Mouse (Mus musculus) lung, postnatal 0 days (tissue): Measurements from ENCODE around the gene Napepld. TPM values are rescaled to one million over a fixed set of nuclear protein-coding genes. Genes with fewer than 3 reads are reported as not detected.
"Not testable (repeated sequence)": the region's sequence is repeated elsewhere in the genome, so short reads cannot be mapped to it uniquely, and the experiment has no call there.

Experiments used
- ATAC-seq: fragments of 200-750 bp; cut with Nextera tagmentation; 2 replicates; pipeline ENCODE4 v1.8.0; 2017; ENCODE audit warnings: moderate library complexity
- DNase-seq: peaks from one replicate; pipeline ENCODE4 v3.0.0-alpha.2; 2016; ENCODE audit warnings: low spot score
- H3K27ac ChIP-seq: fragments of 300-500 bp; sonication (generic); 2 replicates; pipeline ENCODE4 v1.5.1; 2014; ENCODE audit warnings: antibody characterized with exemption, mild to moderate bottlenecking, low read length, mixed read lengths
- H3K27me3 ChIP-seq: fragments of 300-500 bp; sonication (generic); replicated peaks from 2 replicates; pipeline ENCODE4 v1.6.1; 2014; ENCODE audit warnings: low read length, mixed read lengths; ENCODE audit not compliant: insufficient read depth
- H3K36me3 ChIP-seq: fragments of 300-500 bp; sonication (generic); 2 replicates; pipeline ENCODE4 v1.6.1; 2014; ENCODE audit warnings: low read length, mixed read lengths; ENCODE audit not compliant: insufficient read depth
- H3K4me1 ChIP-seq: fragments of 300-500 bp; sonication (generic); 2 replicates; pipeline ENCODE4 v1.6.1; 2014; ENCODE audit warnings: antibody characterized with exemption, low read depth, low read length, mixed read lengths; ENCODE audit not compliant: insufficient read depth
- H3K4me2 ChIP-seq: fragments of 300-500 bp; sonication (generic); replicated peaks from 2 replicates; pipeline ENCODE4 v1.6.1; 2014; ENCODE audit warnings: low read depth, mild to moderate bottlenecking, low read length, moderate library complexity, mixed read lengths
- H3K4me3 ChIP-seq: fragments of 300-500 bp; sonication (generic); 2 replicates; pipeline ENCODE4 v1.5.1; 2014; ENCODE audit warnings: low read depth, low read length
- H3K9ac ChIP-seq: fragments of 300-500 bp; sonication (generic); replicated peaks from 2 replicates; pipeline ENCODE4 v1.6.1; 2014; ENCODE audit warnings: low read depth, mild to moderate bottlenecking
- H3K9me3 ChIP-seq: fragments of 300-500 bp; sonication (generic); 2 replicates; pipeline ENCODE4 v1.6.1; 2016; ENCODE audit warnings: low read length, mixed read lengths
- CTCF ChIP-seq: IDR thresholded peaks from 2 replicates; pipeline ENCODE4 v1.5.1; 2016; ENCODE audit warnings: antibody characterized with exemption, mild to moderate bottlenecking
- EP300 ChIP-seq: IDR thresholded peaks from 2 replicates; pipeline ENCODE4 v1.6.1; 2016; ENCODE audit warnings: antibody characterized with exemption, mild to moderate bottlenecking, control low read depth
- WGBS: fragments of 180-500 bp; shearing (Covaris S2); extraction: QIAGEN DNeasy Blood & Tissue Kit; methylation state at CpG from one replicate; pipeline ENCODE4 v1.1.7; 2014; 5-methylcytosine and 5-hydroxymethylcytosine counted together
- polyA plus RNA-seq: library from polyadenylated mRNA; unstranded; fragments of >200 nt; fragmentation: Nextera tagmentation; extraction: Ambion mirVana; gene quantifications from 2 replicates; pipeline ENCODE4 v1.2.1, GENCODE M21; 2015

The Napepld gene
- polyA plus RNA-seq, 1 experiment from 2014 or later = 2.5 TPM

GRCm38 (mm10) chr5:21643606-21644005, 57.6 kb downstream of the Napepld start:
- TF ChIP-seq CTCF (no peak), EP300 (no peak)
- H3K9me3 ChIP-seq = no peaks in the 10 kb centered on the region
- peaks cover 10% of the 10 kb centered on the region; the same call in 1 of the 2 replicates for H3K4me1 ChIP-seq
- no peak overlapping the region for H3K9ac ChIP-seq
- H3K4me2 ChIP-seq = no peak overlapping the region
- H3K4me3 ChIP-seq = no peak overlapping the region
- 10% methylated on average over 1 of the region's 1 CpGs for WGBS
- DNase-seq (no peak), ATAC-seq (no peak)
- no peaks in the 10 kb centered on the region for H3K36me3 ChIP-seq
- H3K27ac ChIP-seq = no peak overlapping the region
- H3K27me3 ChIP-seq = no peaks in the 10 kb centered on the region

DNA sequence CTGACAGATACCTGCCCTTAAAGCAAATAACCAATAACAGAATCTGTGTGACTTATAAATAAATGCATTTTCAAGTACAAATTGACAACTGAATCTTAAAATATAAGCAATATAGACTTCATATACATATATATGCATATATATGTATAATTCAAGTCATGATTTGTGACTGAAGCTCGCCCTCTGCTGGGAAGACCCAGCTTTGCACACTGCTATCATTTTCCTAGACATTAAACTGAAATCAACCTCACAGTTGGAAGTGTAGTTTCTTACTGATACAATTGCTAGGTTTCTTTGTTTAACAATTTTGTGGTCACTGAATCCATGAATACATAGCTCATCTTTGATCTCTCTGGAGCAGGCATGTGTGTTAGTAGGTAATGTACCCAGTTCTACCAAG, 60.2 kb downstream of the Napepld start:
- Histone ChIP-seq H3K27me3 (no peaks in the 10 kb centered on the region), H3K4me2 (no peak overlapping the region)

GRCm38 (mm10) chr5:21625916-21626315, 75.3 kb downstream of the Napepld start:
- no peak for TF ChIP-seq EP300
- TF ChIP-seq CTCF = no peak
- Histone ChIP-seq H3K27me3 (no peaks in the 10 kb centered on the region), H3K9me3 (no peaks in the 10 kb centered on the region), H3K36me3 (no peaks in the 10 kb centered on the region), H3K4me1 (no peaks in the 10 kb centered on the region), H3K4me3 (no peak overlapping the region), H3K9ac (no peak overlapping the region), H3K27ac (no peak overlapping the region), H3K4me2 (no peak overlapping the region)
- no peak for ATAC-seq
- no peak for DNase-seq

More for the DNA sequence above, 60.2 kb downstream of the Napepld start:
- DNase-seq = peak; percentile 48
- TF ChIP-seq CTCF = peak; percentile 82
- no peak for TF ChIP-seq EP300
- H3K4me1 ChIP-seq = 0 out of 2 replicates have a peak, but pooled peaks cover 5% of the 10 kb centered on the region
- no peaks in the 10 kb centered on the region for H3K36me3 ChIP-seq
- H3K9ac ChIP-seq = no peak overlapping the region
- no peak for ATAC-seq
- no peak overlapping the region for H3K4me3 ChIP-seq
- WGBS = 3% methylated on average over 1 of the region's 1 CpGs
- H3K9me3 ChIP-seq = no peaks in the 10 kb centered on the region
- H3K27ac ChIP-seq = no peak overlapping the region

GRCm38 (mm10) chr5:21616450-21617009, 84.7 kb downstream of the Napepld start:
- Histone ChIP-seq H3K36me3 (no peaks in the 10 kb centered on the region), H3K27ac (no peak overlapping the region), H3K27me3 (no peaks in the 10 kb centered on the region), H3K9ac (no peak overlapping the region), H3K4me1 (no peaks in the 10 kb centered on the region), H3K4me3 (no peak overlapping the region), H3K4me2 (no peak overlapping the region), H3K9me3 (no peaks in the 10 kb centered on the region)
- 67% methylated on average over 3 of the region's 3 CpGs for WGBS
- TF ChIP-seq EP300 = no peak
- no peak for TF ChIP-seq CTCF
- ATAC-seq = no peak
- no peak for DNase-seq

GRCm38 (mm10) chr5:21614299-21614698, 86.9 kb downstream of the Napepld start:
- not testable (repeated sequence) for ATAC-seq

More at GRCm38 (mm10) chr5:21614299-21614698, 86.9 kb downstream of the Napepld start:
- DNase-seq, H3K27me3 ChIP-seq, H3K4me1 ChIP-seq, H3K9me3 ChIP-seq, H3K9ac ChIP-seq, H3K4me3 ChIP-seq, H3K27ac ChIP-seq, H3K4me2 ChIP-seq, H3K36me3 ChIP-seq: not testable (repeated sequence)
- 97% methylated on average over 11 of the region's 11 CpGs for WGBS

Other genes starting within 250 kb of the Napepld start
- gene Lrrc17, start 157.8 kb downstream of the Napepld start, polyA plus RNA-seq = 33.5 and 35.7 TPM in 2 replicates
- 1.1 and 1.2 TPM in 2 replicates for gene Fbxl13, start 55.8 kb downstream of the Napepld start, polyA plus RNA-seq
- gene Armc10, start 55.6 kb downstream of the Napepld start, polyA plus RNA-seq = 30.1 and 33.4 TPM in 2 replicates
- gene Pmpcb, start 35.7 kb upstream of the Napepld start, polyA plus RNA-seq = 41.8 and 49.0 TPM in 2 replicates
- 34.2 and 35.4 TPM in 2 replicates for gene Dnajc2, start 83.9 kb upstream of the Napepld start, polyA plus RNA-seq
- 105 and 108 TPM in 2 replicates for gene Psmc2, start 83.9 kb upstream of the Napepld start, polyA plus RNA-seq
- not detected in 2 replicates for gene Slc26a5, start 164.2 kb upstream of the Napepld start, polyA plus RNA-seq